Mouse (Mus musculus): ENCODE data around the gene Gadd45a. TPM values are rescaled to one million over a fixed set of nuclear protein-coding genes. Genes with fewer than 3 reads are reported as not detected.

Gene Gadd45a
- polyA plus RNA-seq, 1 experiment from 2014 or later = 6.5 TPM

DNA sequence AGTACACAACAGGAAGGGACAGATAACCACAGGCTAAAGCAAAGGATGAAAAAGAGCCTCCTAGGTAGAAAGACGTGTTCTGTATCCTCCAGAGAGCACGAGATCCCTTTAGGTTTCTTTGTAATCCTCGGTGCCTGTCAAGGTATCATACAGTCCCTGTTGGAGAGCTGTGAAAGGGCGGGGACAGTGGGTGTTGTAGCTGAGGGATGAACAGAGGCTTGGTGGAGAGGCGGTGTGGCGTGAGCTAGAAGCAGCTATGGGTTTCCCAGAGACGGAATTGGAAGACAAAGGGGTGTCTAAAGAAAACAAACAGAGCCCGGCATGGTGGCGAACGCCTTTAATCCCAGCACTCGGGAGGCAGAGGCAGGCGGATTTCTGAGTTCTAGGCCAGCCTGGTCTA, 51.2 kb downstream of the Gadd45a start:
- Histone ChIP-seq H3K9me3 (replicated peaks; ENCODE audit: control insufficient read depth, low read length) (no peaks in the 10 kb centered on the region), H3K27me3 (ENCODE audit: control insufficient read depth, insufficient read depth, low read length) (no peaks in the 10 kb centered on the region), H3K27ac (ENCODE audit: low read length) (no peak overlapping the region), H3K36me3 (ENCODE audit: control insufficient read depth, insufficient read depth) (no peaks in the 10 kb centered on the region), H3K4me1 (ENCODE audit: control insufficient read depth, insufficient read depth, low read length) (no peaks in the 10 kb centered on the region; the same call in 1 of the 2 replicates), H3K9ac (ENCODE audit: low read length) (no peak overlapping the region), H3K4me3 (ENCODE audit: low read length) (no peak overlapping the region), H3K4me2 (ENCODE audit: low read depth, low read length) (no peak overlapping the region)
- WGBS = 85% methylated on average over 12 of the region's 12 CpGs
- ATAC-seq (replicated peaks; ENCODE audit: extremely low read depth, insufficient read depth, low FRiP score) = no peak

DNA sequence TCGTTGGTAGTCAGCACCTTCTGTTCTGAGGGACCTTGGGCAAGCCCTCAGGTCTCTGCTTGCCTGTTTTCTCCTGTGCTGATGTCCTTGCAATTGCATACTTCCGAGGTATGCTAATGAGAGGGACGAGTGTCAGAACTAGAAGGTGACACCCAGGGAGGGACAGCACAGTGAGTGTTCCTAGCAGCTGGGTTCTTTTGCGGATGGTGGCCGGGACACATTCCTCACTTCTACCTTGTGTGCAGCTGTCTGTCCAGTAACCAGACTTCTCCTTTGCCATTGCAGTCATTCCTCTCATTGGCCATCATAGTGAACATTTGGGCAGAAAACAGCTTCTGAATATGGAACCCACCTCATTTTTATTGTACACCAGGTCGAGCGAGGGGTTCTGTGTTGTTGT, 51.8 kb downstream of the Gadd45a start:
- no peaks in the 10 kb centered on the region; the same call in 1 of the 2 replicates for H3K4me1 ChIP-seq (ENCODE audit: control insufficient read depth, insufficient read depth, low read length)
- no peak for ATAC-seq (replicated peaks; ENCODE audit: extremely low read depth, insufficient read depth, low FRiP score)

More for the DNA sequence above, 51.8 kb downstream of the Gadd45a start:
- no peak overlapping the region for H3K4me3 ChIP-seq (ENCODE audit: low read length)
- no peak overlapping the region for H3K9ac ChIP-seq (ENCODE audit: low read length)
- no peaks in the 10 kb centered on the region for H3K9me3 ChIP-seq (replicated peaks; ENCODE audit: control insufficient read depth, low read length)
- no peaks in the 10 kb centered on the region for H3K36me3 ChIP-seq (ENCODE audit: control insufficient read depth, insufficient read depth)
- WGBS = 60% methylated on average over 7 of the region's 7 CpGs
- no peaks in the 10 kb centered on the region for H3K27me3 ChIP-seq (ENCODE audit: control insufficient read depth, insufficient read depth, low read length)
- H3K27ac ChIP-seq (ENCODE audit: low read length) = no peak overlapping the region
- no peak overlapping the region for H3K4me2 ChIP-seq (ENCODE audit: low read depth, low read length)

Other genes starting within 250 kb of the Gadd45a start
- gene Vmn1r39, start 226.8 kb downstream of the Gadd45a start, polyA plus RNA-seq (2015; fragmentation: Nextera tagmentation; extraction: Ambion mirVana) = not detected in 2 replicates
- gene Gng12, start 141.1 kb downstream of the Gadd45a start, polyA plus RNA-seq (2015; fragmentation: Nextera tagmentation; extraction: Ambion mirVana) = 54.5 and 56.4 TPM in 2 replicates
- gene Serbp1, start 200.7 kb upstream of the Gadd45a start, polyA plus RNA-seq (2015; fragmentation: Nextera tagmentation; extraction: Ambion mirVana) = 294 and 331 TPM in 2 replicates